Mouse (Mus musculus) olfactory bulb, adult 2 months (tissue): ENCODE results near the gene Tspan18.

ENCODE experiments used
- CTCF ChIP-seq: fragments of 200-500 bp; IDR thresholded peaks from 2 replicates; pipeline ENCODE4 v1.5.1; 2012; ENCODE audit warnings: low read depth, mild to moderate bottlenecking, low read length, moderate library complexity; ENCODE audit not compliant: insufficient read depth
- POLR2A ChIP-seq: fragments of 200-500 bp; IDR thresholded peaks from 2 replicates; pipeline ENCODE4 v1.6.1; 2012; ENCODE audit warnings: mild to moderate bottlenecking, low read depth, low read length, moderate library complexity; ENCODE audit not compliant: insufficient read depth

DNA sequence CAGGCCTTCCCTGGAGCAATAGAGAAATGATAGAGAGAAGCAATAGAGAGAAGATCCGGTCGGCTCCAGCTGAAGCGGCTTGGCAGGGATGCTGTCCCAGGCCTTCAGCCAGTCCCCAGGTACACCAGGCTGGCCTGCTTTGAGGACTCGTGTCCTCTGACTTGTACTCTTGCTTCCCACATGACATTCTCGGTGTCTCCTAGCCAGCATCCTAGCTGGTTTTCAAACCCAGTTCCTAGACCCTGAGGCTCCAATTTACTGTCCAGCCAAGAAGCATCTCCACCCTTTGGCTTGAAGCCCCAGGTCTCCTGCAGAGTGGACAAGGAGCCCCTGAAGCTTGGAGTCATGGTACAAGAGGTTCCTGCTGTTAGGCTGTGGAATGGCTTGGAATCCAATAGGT, 92.1 kb downstream of the Tspan18 start:
- TF ChIP-seq CTCF = no peak
- TF ChIP-seq POLR2A = no peak
